10 mouse cellular contexts compared by ENCODE assay signal in genomic region chr13:47336865-47337441, GRCm38 (mm10).
DNase-seq lines count a peak whose midpoint lies in the region; ATAC-seq lines count a peak whose summit lies in the region.
"Had no signal": no experiment of that assay in that cellular context is flagged by ENCODE, and none has a peak within 500 bp of the region (broad histone marks: within the 10 kb centered on the region; RNA-seq: fewer than 3 reads in every experiment).

No protein-coding gene starts in this region.

- no peaks in the 10 kb centered on the region for H3K36me3 ChIP-seq in intestine, embryonic 16.5 days (ENCODE audit: control insufficient read depth, insufficient read depth, low read length)
- H3K36me3 ChIP-seq in intestine, embryonic 15.5 days, result no peaks in the 10 kb centered on the region
- H3K36me3 ChIP-seq: limb, embryonic 13.5 days had no signal

- no peaks in the 10 kb centered on the region for H3K9me3 ChIP-seq in intestine, embryonic 16.5 days (ENCODE audit: control insufficient read depth, low read length)
- H3K9me3 ChIP-seq in intestine, embryonic 15.5 days, result no peaks in the 10 kb centered on the region
- H3K9me3 ChIP-seq: limb, embryonic 13.5 days had no signal

- peak; percentile 32 to 79 for DNase-seq in cerebellum, postnatal 4 days (ENCODE audit: low spot score in 2 of 2)
- peak; percentile 17 to 34 for DNase-seq in frontal cortex, postnatal 14 days (ENCODE audit: low spot score in 2 of 2)
- peak; percentile 27 for DNase-seq in right cerebral cortex, adult 18-20 months
- no peak for DNase-seq in spleen, postnatal 10 days (ENCODE audit: low spot score in 2 of 2)
- DNase-seq: kidney, adult 18-20 months; lung, postnatal 4 days had no signal

- no peak overlapping the region for H3K4me3 ChIP-seq in intestine, embryonic 16.5 days (ENCODE audit: low read length)
- no peak overlapping the region for H3K4me3 ChIP-seq in intestine, embryonic 15.5 days (replicated peaks)
- H3K4me3 ChIP-seq: limb, embryonic 13.5 days had no signal

- no peak overlapping the region for H3K9ac ChIP-seq in intestine, embryonic 16.5 days (ENCODE audit: low read depth, low read length)
- H3K9ac ChIP-seq in intestine, embryonic 15.5 days, result no peak overlapping the region
- H3K9ac ChIP-seq: limb, embryonic 13.5 days had no signal

- no peak for ATAC-seq in intestine, embryonic 16.5 days
- ATAC-seq in intestine, embryonic 15.5 days, result no peak
- no peak for ATAC-seq in megakaryocyte progenitor cell, adult 5-6 weeks (replicated peaks; ENCODE audit: poor library complexity)

- H3K27me3 ChIP-seq in intestine, embryonic 16.5 days (replicated peaks; ENCODE audit: control insufficient read depth, insufficient read depth, low read length), result no peaks in the 10 kb centered on the region
- no peaks in the 10 kb centered on the region for H3K27me3 ChIP-seq in intestine, embryonic 15.5 days (replicated peaks)
- H3K27me3 ChIP-seq: limb, embryonic 13.5 days had no signal

- 0 out of 2 replicates have a peak overlapping the region, but pooled peaks have one; percentile 37 for H3K27ac ChIP-seq in intestine, embryonic 16.5 days (ENCODE audit: low read length)
- no peak overlapping the region for H3K27ac ChIP-seq in intestine, embryonic 15.5 days
- H3K27ac ChIP-seq: limb, embryonic 13.5 days had no signal

- no peak overlapping the region for H3K4me2 ChIP-seq in intestine, embryonic 16.5 days (ENCODE audit: low read depth, low read length)
- H3K4me2 ChIP-seq in intestine, embryonic 15.5 days (replicated peaks), result no peak overlapping the region
- H3K4me2 ChIP-seq: limb, embryonic 13.5 days had no signal

- H3K4me1 ChIP-seq in intestine, embryonic 16.5 days (ENCODE audit: control insufficient read depth, insufficient read depth, low read length), result no peaks in the 10 kb centered on the region
- 0 out of 2 replicates have a peak, but pooled peaks cover 3% of the 10 kb centered on the region for H3K4me1 ChIP-seq in intestine, embryonic 15.5 days (replicated peaks)

- WGBS in intestine, embryonic 16.5 days, result 76% methylated on average over 15 of the region's 15 CpGs
- 82% methylated on average over 15 of the region's 15 CpGs for WGBS in intestine, embryonic 15.5 days

Comparison
In these comparisons a context has a peak if more than half of its experiments do, and no peak if none do; other contexts are left out.
1. DNase-seq: peak in cerebellum, postnatal 4 days (2 of 2), frontal cortex, postnatal 14 days (2 of 2) and right cerebral cortex, adult 18-20 months (single experiment); none in spleen, postnatal 10 days (0 of 2).